Mouse (Mus musculus) cerebellum, adult 8-10 months (tissue): ENCODE measurements around the gene Nfib.
A peak's percentile ranks its signal among the peaks of the same experiment; 100 is the strongest.

Source experiments
- DNase-seq: peaks from one replicate; pipeline ENCODE4 v3.0.0; 2022

Gene Nfib

GRCm38 (mm10) chr4:82509771-82510170 is 195.8 kb downstream of the Nfib start:
- no peak for DNase-seq

GRCm38 (mm10) chr4:82509166-82509767 is 196.3 kb downstream of the Nfib start:
- no peak for DNase-seq

GRCm38 (mm10) chr4:82508281-82508687 is 197.3 kb downstream of the Nfib start:
- no peak for DNase-seq

- DNase-seq = no peak
Observed at GRCm38 (mm10) chr4:82507541-82508280, 197.8 kb downstream of the Nfib start.

- DNase-seq = no peak
Observed at GRCm38 (mm10) chr4:82506731-82507331, 198.7 kb downstream of the Nfib start.

GRCm38 (mm10) chr4:82506081-82506730 is 199.3 kb downstream of the Nfib start:
- peak; percentile 89 for DNase-seq

GRCm38 (mm10) chr4:82505121-82506031 is 200.2 kb downstream of the Nfib start:
- DNase-seq = peak; percentile 72

GRCm38 (mm10) chr4:82504284-82505120 is 201.0 kb downstream of the Nfib start:
- peak; percentile 59 for DNase-seq

GRCm38 (mm10) chr4:82504015-82504283 is 201.6 kb downstream of the Nfib start:
- DNase-seq = no peak

GRCm38 (mm10) chr4:82503274-82504014 is 202.1 kb downstream of the Nfib start:
- no peak for DNase-seq

GRCm38 (mm10) chr4:82502611-82503010 is 202.9 kb downstream of the Nfib start:
- no peak for DNase-seq

- no peak for DNase-seq
Observed at GRCm38 (mm10) chr4:82502012-82502411, 203.5 kb downstream of the Nfib start.

- DNase-seq = no peak
Observed at GRCm38 (mm10) chr4:82500578-82501098, 204.9 kb downstream of the Nfib start.

GRCm38 (mm10) chr4:82499725-82500577 is 205.6 kb downstream of the Nfib start:
- DNase-seq = no peak

- no peak for DNase-seq
Observed at GRCm38 (mm10) chr4:82499238-82499637, 206.3 kb downstream of the Nfib start.

GRCm38 (mm10) chr4:82497671-82498631 is 207.6 kb downstream of the Nfib start:
- DNase-seq = peak; percentile 81

- DNase-seq = no peak
Observed at GRCm38 (mm10) chr4:82497141-82497566, 208.4 kb downstream of the Nfib start.

GRCm38 (mm10) chr4:82496383-82496782 is 209.2 kb downstream of the Nfib start:
- no peak for DNase-seq

GRCm38 (mm10) chr4:82495605-82496004 is 209.9 kb downstream of the Nfib start:
- no peak for DNase-seq
